Mouse (Mus musculus) urinary bladder, postnatal 4 days (tissue): ENCODE data around the gene Plau.

Source experiments
- DNase-seq, 2 experiments: peaks; one replicate each; pipeline ENCODE4 v3.0.0; 2021 to 2022; ENCODE audit warnings: low spot score in 2 of 2

Plau gene

DNA sequence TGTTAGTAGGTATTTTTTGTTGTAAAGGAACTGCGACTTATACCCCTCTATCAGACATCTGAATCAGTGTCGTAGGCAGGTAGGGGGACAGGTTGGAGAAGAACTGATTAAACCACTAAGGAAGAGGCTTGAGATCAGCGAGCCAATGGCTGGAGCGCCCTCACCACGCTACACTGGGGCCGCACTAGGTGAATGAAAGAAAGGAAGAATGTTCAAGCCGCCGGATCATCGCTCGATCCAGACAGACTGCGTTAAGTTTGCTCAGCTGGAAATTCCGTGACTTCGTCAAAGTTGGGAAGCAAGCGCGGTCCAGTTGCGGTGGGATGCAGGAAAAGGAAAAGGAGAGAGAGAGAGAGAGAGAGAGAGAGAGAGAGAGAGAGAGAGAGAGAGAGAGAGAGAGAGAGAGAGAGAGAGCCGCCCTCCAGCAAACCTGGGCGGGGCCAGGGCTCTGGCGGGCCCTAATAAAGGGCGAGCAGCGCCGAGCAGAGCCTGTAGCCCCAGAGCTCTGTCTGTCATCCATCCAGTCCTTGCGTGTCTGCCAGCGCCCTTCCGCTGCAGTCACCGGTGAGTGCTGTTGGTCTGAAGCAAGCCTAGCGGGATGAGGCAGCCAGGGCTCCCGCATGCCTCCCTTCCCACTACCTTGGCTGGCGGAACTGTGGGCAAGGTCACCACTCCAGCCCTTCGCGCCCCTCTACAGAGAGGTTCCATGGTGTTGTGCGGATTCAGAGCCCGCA is at the start of gene Plau:
Gene Plau, plus strand, starts transcription at position 490 of the 734 bp plus-strand sequence.
- DNase-seq, result peak; percentile 70 to 72

DNA sequence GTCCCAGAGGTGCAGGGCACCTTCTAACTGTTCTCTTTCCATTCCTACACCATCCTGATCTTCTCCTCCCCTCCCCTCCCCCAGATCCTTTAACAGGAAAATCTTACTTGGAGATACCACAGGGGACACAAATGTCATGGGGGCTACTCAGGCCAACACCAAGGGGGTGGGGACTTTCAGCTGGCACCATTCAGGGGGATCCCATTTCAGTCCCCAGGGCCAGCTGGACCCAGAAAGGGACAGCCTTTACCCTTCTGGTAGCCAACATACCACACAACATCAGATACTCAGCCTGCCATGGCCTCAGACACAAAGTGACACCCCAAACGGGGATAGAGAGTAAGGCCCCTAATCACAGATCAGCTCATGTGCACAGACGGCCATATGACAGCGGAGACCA is 48.3 kb upstream of the Plau start:
- DNase-seq, result no peak

GRCm38 (mm10) chr14:20789593-20789992 is 46.9 kb upstream of the Plau start:
- no peak for DNase-seq

GRCm38 (mm10) chr14:20790445-20790844 is 46.0 kb upstream of the Plau start:
- no peak for DNase-seq

- no peak for DNase-seq
These were observed 45.5 kb upstream of the Plau start for GRCm38 (mm10) chr14:20790996-20791395.

DNA sequence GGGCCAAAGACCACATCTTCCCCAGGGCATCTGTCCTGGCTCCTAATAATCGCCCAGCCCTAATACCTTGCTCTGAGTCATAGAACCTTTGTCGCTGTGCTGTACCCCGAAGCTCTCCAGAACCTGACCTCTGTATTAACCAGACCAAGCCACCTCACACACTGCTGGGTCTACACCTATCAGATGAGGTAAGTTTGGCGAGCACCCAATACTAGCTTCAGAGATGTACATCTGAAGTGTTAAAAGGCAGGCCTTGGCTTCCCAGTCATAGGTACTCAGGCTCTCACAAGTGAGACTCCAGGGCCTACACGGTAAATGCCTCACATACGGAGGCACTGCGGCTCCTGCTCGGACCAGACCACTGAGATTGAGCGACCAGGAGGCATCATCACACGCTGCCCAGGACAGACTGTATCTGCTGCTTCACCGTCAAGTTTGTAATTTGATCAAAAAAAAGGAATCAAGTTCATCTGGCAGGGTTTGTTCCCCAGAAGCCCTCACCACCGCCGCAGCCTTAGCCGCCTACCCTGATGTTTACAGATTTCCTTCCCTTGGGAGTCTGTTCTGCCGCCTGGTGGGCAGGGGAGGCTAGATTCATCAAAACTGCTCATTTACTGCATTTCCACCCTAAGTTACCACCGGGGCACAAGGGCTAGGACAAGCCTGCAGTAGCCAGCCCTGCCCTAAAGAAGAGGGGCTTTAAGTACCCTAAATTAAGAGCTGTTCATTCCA is 44.8 kb upstream of the Plau start:
- no peak for DNase-seq

DNA sequence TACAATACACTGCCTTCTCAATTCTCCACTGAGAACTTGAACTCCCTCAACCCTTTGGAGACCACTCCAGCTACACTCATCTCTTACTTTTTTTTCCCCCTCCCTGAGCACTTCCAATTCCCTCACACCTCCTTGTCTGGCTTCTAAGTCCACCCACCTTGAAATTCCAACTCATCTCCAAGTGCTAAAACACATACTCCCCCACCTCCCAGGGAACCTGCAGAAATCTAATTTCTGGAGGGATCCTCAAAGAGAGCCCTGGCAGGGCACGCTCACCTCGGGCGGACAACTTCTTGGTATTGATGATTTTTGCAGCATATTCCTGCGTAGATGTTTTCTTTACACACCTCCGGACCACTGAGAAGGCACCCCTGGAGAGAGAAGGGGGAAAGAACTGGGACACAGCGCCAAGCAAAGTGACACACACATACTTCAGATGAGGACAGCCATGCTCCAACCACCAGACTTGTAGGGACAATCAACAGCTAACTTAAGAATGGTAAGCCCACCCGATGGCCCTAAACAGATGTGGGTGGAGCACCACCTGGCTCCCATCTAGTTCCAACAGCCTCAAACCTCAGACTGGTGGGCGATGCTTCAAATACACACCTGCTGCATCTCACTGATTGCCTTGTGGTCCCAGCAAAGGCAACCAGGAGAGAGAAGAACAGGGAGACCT is 44.1 kb upstream of the Plau start:
- no peak for DNase-seq

DNA sequence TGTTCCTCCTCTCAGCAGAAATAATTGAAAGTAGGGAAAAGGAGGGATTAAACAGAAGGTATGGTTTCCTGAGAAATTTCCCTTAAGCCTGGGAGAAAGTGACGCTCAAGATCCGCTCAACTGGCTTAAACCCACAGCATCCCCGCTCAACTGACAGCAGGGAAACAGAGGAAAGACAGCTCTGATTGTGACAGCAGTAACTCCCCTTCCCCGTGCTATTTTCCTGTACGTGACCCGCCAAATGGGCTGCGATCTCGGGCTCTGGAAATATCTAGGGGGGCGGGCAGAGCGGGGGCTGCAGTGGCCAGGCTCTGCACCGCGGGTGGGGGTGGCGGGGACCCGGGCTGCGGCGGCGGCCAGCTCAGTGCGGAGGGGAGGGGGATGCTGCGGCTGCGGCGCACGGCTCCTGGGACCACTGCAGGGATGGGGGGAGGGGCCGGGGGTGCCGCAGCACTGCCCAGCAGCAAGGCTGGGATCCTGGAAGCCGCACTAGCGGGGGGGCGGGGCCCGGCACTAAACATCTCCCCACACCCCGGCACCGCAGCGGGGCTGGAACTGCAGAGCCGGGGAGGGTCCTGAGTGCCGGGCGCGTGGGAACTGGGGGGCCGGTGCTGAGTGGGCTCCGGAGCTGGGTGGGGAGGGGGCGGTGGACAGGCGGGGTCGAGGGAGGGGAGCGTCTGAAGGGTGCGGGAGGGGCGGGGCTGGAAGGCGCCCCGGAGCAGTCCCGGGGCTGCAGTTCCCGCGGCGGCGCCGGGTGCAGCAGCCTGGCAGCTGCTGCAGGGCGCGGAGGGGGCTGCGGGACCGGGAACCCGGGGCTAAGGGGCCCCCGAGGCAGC is 43.3 kb upstream of the Plau start:
- no peak for DNase-seq

- DNase-seq, result peak; percentile 83 to 85
These were observed 42.5 kb upstream of the Plau start, which contains the start of gene Camk2g for GRCm38 (mm10) chr14:20793758-20794531. Camk2g (minus strand) TSS chr14:20794088.

GRCm38 (mm10) chr14:20794589-20794988 is 41.9 kb upstream of the Plau start:
- no peak for DNase-seq

DNA sequence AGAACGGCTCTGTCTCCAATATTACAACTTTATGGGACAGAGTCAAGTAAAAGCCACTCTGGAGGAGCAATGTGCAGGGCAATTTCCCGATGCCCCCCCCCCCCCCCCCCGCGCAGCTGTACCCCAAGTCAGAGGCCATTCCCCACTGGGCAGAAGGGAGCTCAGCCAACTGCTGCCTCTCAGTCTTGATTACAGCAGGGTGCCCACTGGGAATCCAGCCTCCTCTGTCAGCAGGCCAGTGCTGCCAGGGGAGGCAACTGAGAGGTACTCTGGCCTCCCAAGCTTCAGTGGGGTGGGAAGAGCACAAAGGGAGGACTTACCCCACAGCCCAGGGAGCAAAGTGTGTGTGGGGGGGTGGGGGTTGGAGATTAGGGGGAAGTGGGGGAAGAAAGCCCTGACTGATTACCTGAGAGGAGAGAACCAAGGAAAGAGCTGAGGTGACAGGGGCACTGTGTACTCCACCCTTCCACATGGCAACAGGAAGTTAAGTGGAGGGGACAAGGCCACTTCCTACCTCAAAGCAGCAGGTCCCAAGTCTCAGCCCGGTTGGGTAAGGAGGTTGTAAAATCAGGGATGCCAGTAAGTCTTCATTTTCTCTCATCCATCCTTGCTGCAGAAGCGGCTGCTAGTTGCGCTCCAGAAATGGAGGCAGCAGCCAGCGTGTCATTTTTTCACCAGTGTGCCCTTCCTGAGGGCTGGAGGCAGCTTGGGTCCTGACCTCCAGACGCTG is 40.9 kb upstream of the Plau start:
- DNase-seq, result no peak

DNA sequence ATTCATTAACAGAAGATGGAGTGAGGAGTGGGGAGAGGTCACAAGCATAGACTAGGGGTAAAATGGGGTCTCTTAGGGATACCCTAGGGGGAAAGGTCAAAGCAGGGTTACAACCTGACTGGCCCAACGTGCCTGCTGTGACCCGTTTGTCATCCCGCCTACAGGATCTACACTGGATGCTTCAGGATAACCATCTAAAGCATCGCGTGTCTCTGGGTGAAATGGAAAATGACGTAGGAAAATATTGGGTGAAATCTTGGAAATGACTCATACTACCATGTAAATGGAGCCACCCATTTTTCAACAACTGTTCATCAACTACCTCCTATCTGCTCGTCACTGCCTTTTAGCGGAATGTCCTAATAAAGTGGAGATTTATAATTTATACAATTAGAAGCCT is 40.3 kb upstream of the Plau start:
- no peak for DNase-seq

- DNase-seq, result no peak
These were observed 39.8 kb upstream of the Plau start for GRCm38 (mm10) chr14:20796643-20797042.

DNA sequence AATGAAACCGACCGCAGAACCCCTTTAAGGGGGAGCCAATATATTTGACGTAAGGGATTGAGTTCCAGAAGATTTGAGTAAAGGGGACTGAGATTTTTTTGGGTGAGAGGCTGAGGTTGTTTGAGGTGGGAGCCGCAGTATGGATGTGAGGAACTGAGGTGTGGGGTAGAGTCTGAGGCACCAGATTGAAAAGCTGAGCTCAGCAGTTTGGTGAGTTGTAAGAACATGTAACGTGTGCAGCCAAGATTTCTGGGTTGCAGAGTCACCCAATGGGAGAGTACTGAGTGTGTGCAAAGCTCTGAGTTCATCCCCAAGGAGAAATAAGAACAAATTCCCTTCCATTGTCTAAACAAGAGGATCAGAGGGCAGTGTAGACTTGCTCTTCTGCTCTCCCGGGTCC is 38.2 kb upstream of the Plau start:
- no peak for DNase-seq

GRCm38 (mm10) chr14:20798761-20799160 is 37.7 kb upstream of the Plau start:
- peak; percentile 72 to 90 for DNase-seq

DNA sequence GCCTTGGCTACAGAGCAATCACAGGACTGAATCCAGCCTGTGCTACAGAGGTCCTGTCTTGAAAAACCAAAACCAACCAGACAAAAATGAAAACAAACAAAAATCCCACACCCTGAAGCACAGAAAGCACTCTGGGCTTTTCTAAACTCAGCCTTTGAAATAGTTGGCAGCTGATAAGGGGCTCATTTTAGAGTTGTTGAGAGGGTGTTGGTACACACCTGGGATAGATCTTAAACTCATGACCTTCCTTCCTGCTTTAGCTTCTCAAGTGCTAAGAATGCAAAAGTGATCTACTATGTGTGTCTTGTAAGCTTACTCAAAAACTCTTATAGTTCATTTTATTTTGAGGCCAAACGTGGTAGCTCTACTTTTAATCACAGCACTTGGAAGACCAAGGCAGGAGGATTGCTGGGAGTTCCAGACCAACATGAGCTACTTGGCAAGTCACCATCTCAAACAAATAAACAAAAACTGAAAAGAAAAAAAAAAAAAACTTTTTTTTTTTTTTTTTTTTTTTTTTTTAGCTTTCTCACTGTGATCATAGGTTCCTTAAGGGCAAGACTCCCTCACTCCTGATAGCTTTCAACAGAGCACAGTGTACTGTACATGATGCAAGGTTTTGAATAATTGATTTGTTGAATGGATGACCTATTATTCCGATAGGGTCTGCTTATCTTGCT is 33.4 kb upstream of the Plau start:
- DNase-seq, result no peak

DNA sequence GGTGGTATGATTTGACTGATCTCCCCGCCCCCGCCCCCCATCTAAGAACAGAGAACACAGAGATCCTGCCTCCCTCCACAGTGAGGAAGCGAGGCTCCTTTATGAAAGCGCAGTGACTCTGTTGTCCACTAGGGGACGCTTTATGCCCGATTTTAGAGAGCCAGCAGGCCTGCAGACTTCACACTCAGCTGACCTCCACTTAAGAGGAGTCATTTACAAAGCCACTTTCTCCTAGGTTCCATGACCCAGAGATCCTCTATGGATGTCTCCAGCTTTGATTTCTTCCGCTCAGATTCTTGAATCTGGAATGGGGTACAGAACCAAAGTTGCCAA is 32.9 kb upstream of the Plau start:
- DNase-seq, result peak; percentile 69 to 76

DNA sequence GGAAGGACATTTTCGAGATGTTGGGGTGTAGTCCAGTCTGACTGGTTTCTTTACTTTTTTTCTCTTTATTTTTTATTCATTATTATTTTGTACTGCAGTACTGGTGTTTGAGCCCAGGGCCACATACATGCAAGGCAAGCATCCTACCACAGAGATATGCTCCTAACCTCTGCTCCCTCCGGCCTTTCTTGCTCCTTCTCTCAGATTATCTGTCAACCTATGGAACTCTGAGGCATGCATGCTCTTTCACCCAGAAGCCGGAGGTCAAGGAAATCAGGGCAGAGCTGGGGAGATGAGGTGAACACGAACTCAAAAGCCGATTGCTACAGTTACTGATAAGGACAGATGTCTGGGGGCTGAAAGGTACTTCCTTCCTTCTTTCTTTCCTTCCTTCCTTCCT is 32.0 kb upstream of the Plau start:
- DNase-seq, result no peak

DNA sequence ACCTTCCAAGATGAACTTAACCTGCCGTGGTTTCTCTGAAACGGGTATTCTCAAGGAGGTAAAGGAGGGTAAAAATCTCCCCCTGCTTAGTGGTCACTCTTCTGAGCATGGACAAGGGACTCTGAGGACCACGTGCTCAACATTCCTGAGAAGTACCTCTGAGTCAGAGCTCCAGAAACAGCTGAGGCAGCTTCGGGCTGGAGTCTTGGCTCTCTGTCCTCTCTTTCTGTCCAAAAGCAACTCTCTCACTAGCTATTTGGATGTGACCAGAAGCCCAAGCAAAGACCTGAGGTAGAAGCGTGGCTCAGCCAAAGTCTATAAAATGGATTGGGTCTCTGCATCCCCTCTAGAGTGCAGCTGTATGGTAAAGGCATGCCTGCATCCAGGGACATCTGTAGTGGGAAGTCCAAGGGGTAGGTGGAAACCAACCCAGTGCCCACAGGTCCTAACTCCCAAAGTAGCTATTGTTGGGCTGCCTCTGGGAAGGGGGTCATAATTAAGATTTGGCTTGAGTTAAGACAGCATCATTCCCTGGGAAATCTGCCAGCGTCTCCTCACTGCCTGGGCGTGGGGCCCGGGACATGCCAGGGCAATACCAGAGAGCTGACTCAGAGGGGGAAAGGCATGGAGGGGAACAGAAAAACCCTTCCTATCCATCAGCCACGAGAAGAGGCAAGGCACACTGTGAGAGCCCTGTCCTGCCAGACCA is 31.3 kb upstream of the Plau start:
- DNase-seq, result peak; percentile 80 to 89
